Comparison of ENCODE assay signal across 9 mouse cellular contexts in the genomic region with DNA sequence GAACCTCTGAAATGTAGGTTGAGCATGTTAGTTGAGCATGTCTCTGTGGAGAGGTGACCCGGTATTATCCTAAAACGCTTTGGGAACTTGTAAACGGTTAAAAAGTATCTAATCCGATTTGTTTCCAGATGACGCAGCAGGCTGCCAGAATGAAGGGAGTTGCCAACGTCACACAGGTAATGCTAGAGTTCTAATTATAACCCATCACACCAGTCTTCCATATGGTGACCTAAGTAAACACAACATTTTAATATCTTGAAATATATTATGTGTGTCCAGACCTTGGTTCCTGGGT. TPM values are rescaled to one million over a fixed set of nuclear protein-coding genes. Genes with fewer than 3 reads are reported as not detected.
DNase-seq lines count a peak whose midpoint lies in the region; ATAC-seq lines count a peak whose summit lies in the region.
"Had no signal": no experiment of that assay in that cellular context is flagged by ENCODE, and none has a peak within 500 bp of the region (broad histone marks: within the 10 kb centered on the region; RNA-seq: fewer than 3 reads in every experiment).

No protein-coding gene starts in this region.

- 1% methylated on average over 6 of the region's 6 CpGs for WGBS in forebrain, embryonic 11.5 days

- peak; percentile 14 for DNase-seq in layer of hippocampus, adult 9-11 months
- DNase-seq in layer of hippocampus, postnatal 14 days (ENCODE audit: low spot score in 2 of 2), result no peak
- DNase-seq in cerebellum, adult 11-12 months, result peak; percentile 50
- DNase-seq in forebrain, embryonic 11.5 days (ENCODE audit: low spot score), result no peak
- peak; percentile 13 for DNase-seq in liver
- DNase-seq in spleen, postnatal 10 days (ENCODE audit: low spot score in 2 of 2), result no peak
- DNase-seq in right cerebral cortex, postnatal 36 days (ENCODE audit: low spot score in 2 of 2), result no peak
- DNase-seq in urinary bladder, adult 2 months (ENCODE audit: low spot score), result no peak

- peak overlapping the region; percentile 47 for H3K9ac ChIP-seq in forebrain, embryonic 11.5 days (ENCODE audit: low read length)

- ATAC-seq in forebrain, embryonic 11.5 days (replicated peaks; ENCODE audit: low FRiP score), result 0 out of 2 replicates have a peak, but pooled peaks have one; percentile 0

- no peaks in the 10 kb centered on the region for H3K36me3 ChIP-seq in forebrain, embryonic 11.5 days (ENCODE audit: control insufficient read depth, insufficient read depth, low read length)

- no peaks in the 10 kb centered on the region for H3K9me3 ChIP-seq in forebrain, embryonic 11.5 days (ENCODE audit: control insufficient read depth, low read length)

- peak overlapping the region; percentile 61 for H3K4me2 ChIP-seq in forebrain, embryonic 11.5 days (ENCODE audit: low read depth, low read length, severe bottlenecking)

- no peaks in the 10 kb centered on the region; the same call in 1 of the 2 replicates for H3K27me3 ChIP-seq in forebrain, embryonic 11.5 days (ENCODE audit: control insufficient read depth, insufficient read depth, low read length)

- H3K4me3 ChIP-seq in forebrain, embryonic 11.5 days (ENCODE audit: low read depth, low read length), result peak overlapping the region; percentile 80

- H3K27ac ChIP-seq in forebrain, embryonic 11.5 days (ENCODE audit: low read depth, low read length), result no peak overlapping the region

- H3K4me1 ChIP-seq in forebrain, embryonic 11.5 days (replicated peaks; ENCODE audit: control insufficient read depth, insufficient read depth, low read length), result peaks cover 3% of the 10 kb centered on the region; the same call in 1 of the 2 replicates

RNA-seq across cellular contexts. Expression of a gene that starts 0.7 kb away (rescaled TPM):
- 10 to 100 TPM; 34.6 to 42.5 TPM for total RNA-seq in layer of hippocampus, postnatal 14 days (2021)
- polyA plus RNA-seq in forebrain, embryonic 11.5 days (2014; fragmentation: Nextera tagmentation; extraction: Ambion mirVana), result 17.1 and 18.4 TPM in 2 replicates
- polyA plus RNA-seq in urinary bladder, adult 2 months (2012; rRNA removed), result 17.4 and 19.2 TPM in 2 replicates

RNA-seq across cellular contexts. Expression of a gene that starts 51.1 kb away (rescaled TPM):
- not detected for total RNA-seq in layer of hippocampus, postnatal 14 days (2021)
- not detected in 2 replicates for polyA plus RNA-seq in forebrain, embryonic 11.5 days (2014; fragmentation: Nextera tagmentation; extraction: Ambion mirVana)
- polyA plus RNA-seq in urinary bladder, adult 2 months (2012; rRNA removed), result 0.10 TPM in 1 of 2 replicates, not detected in the other
- polyA plus RNA-seq: large intestine, adult 2 months had no signal

Comparison
In these comparisons a context has a peak if more than half of its experiments do, and no peak if none do; other contexts are left out.
1. DNase-seq: peak in layer of hippocampus, adult 9-11 months (single experiment), cerebellum, adult 11-12 months (single experiment) and liver (single experiment); none in layer of hippocampus, postnatal 14 days (0 of 2), forebrain, embryonic 11.5 days (single experiment), spleen, postnatal 10 days (0 of 2), right cerebral cortex, postnatal 36 days (0 of 2) and urinary bladder, adult 2 months (single experiment).